Mouse (Mus musculus) granulocyte monocyte progenitor cell, adult 5-6 weeks (primary cell): ENCODE results near the gene Pdcd6ip. TPM values are rescaled to one million over a fixed set of nuclear protein-coding genes. Genes with fewer than 3 reads are reported as not detected.
"Not testable (repeated sequence)": the region's sequence is repeated elsewhere in the genome, so short reads cannot be mapped to it uniquely, and the experiment has no call there.

Experiments used
- ATAC-seq: replicated peaks from 2 replicates; pipeline ENCODE4 v1.8.0; 2016; ENCODE audit warnings: mild to moderate bottlenecking, moderate TSS enrichment, inconsistent platforms; ENCODE audit not compliant: poor library complexity, severe bottlenecking
- total RNA-seq, 2 experiments: library from RNA; stranded (forward) in 1 of 2; stranded (reverse) in 1 of 2; fragments of 200-712, 200-1000 nt in 1 of 2; fragments of >200 nt in 1 of 2; fragmentation: Nextera tagmentation in 1 of 2; gene quantifications; 2 replicates each; pipeline ENCODE4 v1.2.3; 2014 to 2017

The Pdcd6ip gene
- total RNA-seq, 2 experiments from 2014 or later = 71.0 to 128 TPM

GRCm38 (mm10) chr9:113706108-113706507 is 2.0 kb downstream of the Pdcd6ip start:
- ATAC-seq = peak; percentile 36

GRCm38 (mm10) chr9:113701441-113702160 is 6.5 kb downstream of the Pdcd6ip start:
- ATAC-seq = no peak

GRCm38 (mm10) chr9:113687461-113687860 is 20.6 kb downstream of the Pdcd6ip start:
- no peak for ATAC-seq

- no peak for ATAC-seq
Observed at GRCm38 (mm10) chr9:113673721-113674120, 34.3 kb downstream of the Pdcd6ip start.

GRCm38 (mm10) chr9:113672352-113672751 is 35.7 kb downstream of the Pdcd6ip start:
- ATAC-seq = no peak

GRCm38 (mm10) chr9:113670857-113671106 is 37.3 kb downstream of the Pdcd6ip start:
- no peak for ATAC-seq

GRCm38 (mm10) chr9:113670105-113670856 is 37.8 kb downstream of the Pdcd6ip start:
- ATAC-seq = no peak

GRCm38 (mm10) chr9:113663476-113663875 is 44.6 kb downstream of the Pdcd6ip start:
- peak; percentile 53 for ATAC-seq

- no peak for ATAC-seq
Observed at GRCm38 (mm10) chr9:113657837-113658236, 50.2 kb downstream of the Pdcd6ip start.

GRCm38 (mm10) chr9:113653571-113653970 is 54.5 kb downstream of the Pdcd6ip start:
- ATAC-seq = no peak

GRCm38 (mm10) chr9:113650787-113651186 is 57.3 kb downstream of the Pdcd6ip start:
- no peak for ATAC-seq

GRCm38 (mm10) chr9:113649211-113649610 is 58.8 kb downstream of the Pdcd6ip start:
- not testable (repeated sequence) for ATAC-seq

- no peak; the same call in 1 of the 2 replicates for ATAC-seq
Observed at GRCm38 (mm10) chr9:113645837-113646169, 62.3 kb downstream of the Pdcd6ip start.

GRCm38 (mm10) chr9:113645153-113645836 is 62.8 kb downstream of the Pdcd6ip start:
- ATAC-seq = peak; percentile 65

- no peak for ATAC-seq
Observed at GRCm38 (mm10) chr9:113644701-113645100, 63.4 kb downstream of the Pdcd6ip start.

- ATAC-seq = no peak
Observed at GRCm38 (mm10) chr9:113644076-113644475, 64.0 kb downstream of the Pdcd6ip start.

GRCm38 (mm10) chr9:113643669-113644068 is 64.4 kb downstream of the Pdcd6ip start:
- ATAC-seq = no peak

- no peak for ATAC-seq
Observed at GRCm38 (mm10) chr9:113634986-113635385, 73.1 kb downstream of the Pdcd6ip start.

GRCm38 (mm10) chr9:113633168-113633744 is 74.8 kb downstream of the Pdcd6ip start:
- ATAC-seq = no peak

- ATAC-seq = no peak
Observed at GRCm38 (mm10) chr9:113632350-113633043, 75.6 kb downstream of the Pdcd6ip start.
